Mouse (Mus musculus) lung, adult 10 weeks (tissue): Measurements from ENCODE around the gene Anxa7. TPM values are rescaled to one million over a fixed set of nuclear protein-coding genes. Genes with fewer than 3 reads are reported as not detected.

Experiments used
- polyA plus RNA-seq: library from polyadenylated mRNA; stranded (reverse); fragments of 350-450 nt; fragmentation: Illumina TruSeq; extraction: RNeasy Lipid Tissue Mini Kit (QIAGEN cat#74804); gene quantifications from one replicate; pipeline ENCODE4 v1.2.3, GENCODE M21; 2014; ENCODE audit warnings: low read depth, low replicate concordance; ENCODE audit not compliant: insufficient read depth

Anxa7 gene
- 69.0 TPM for polyA plus RNA-seq

DNA sequence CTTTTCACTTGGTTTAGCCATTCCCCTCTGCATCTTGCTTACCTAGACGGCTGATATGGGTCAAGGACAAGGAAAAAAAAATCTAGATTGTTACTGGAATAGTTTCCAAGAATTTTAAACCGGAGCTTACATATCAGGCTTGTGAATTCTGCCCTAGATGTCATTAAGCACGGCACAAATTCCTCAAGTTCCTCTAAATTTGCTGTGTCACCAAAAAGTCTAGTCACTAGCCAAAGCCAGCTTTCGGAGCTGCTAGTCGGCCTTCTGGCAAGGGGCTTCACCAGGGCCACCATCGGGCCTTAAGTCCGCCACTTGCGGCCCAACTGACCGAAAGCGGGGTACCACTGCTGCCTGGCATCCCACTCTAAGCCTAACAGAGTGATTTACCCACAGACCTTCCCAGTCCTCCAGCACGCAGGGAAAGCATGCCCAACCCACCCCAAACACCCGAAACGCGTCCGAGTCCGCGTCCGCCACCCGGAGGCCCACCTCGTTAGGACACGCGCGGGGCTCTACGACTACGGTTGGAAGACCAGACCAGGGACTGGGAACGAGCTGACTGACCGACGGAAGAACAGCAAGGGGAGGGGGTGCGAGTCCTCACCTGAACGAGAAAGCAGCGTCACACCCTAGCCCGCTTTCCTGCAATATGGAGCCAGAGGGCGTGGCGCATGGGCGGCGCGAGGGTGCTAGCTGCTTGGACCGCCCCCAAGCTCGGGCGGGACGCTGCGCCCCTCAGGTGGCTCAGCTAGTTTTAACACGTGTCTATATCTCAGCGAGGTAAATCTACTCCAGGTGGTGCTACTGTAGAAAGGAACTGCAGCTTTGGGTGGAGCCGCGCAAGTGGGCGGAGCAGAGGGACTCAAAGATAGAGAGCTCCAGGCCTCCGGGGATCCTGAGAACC, at the start of gene Anxa7:
Anxa7 (minus strand) TSS at position 843 of the 904 bp plus-strand sequence.

DNA sequence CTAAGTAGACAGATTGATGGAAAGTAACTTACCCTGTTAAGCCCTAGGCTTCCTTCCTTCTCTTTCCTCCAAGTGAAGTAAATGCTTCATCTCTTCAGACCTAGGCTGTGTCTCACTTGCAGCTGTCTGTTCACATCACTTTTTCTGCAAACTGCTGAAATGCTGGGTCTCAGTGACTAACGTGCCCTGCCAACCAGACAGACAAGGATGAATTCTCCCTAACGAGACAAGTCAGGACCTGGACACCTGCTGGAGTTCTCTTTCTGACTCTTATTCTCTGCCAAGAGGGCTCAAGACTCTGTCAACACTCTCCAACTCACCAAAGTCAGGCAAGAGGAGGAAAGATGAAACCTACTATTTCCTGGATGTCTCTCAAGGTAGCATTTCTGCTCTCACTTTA, 16.7 kb upstream of the Anxa7 start, which contains the start of gene Mss51:
Mss51 (minus strand) TSS at position 299 of the 400 bp plus-strand sequence.

DNA sequence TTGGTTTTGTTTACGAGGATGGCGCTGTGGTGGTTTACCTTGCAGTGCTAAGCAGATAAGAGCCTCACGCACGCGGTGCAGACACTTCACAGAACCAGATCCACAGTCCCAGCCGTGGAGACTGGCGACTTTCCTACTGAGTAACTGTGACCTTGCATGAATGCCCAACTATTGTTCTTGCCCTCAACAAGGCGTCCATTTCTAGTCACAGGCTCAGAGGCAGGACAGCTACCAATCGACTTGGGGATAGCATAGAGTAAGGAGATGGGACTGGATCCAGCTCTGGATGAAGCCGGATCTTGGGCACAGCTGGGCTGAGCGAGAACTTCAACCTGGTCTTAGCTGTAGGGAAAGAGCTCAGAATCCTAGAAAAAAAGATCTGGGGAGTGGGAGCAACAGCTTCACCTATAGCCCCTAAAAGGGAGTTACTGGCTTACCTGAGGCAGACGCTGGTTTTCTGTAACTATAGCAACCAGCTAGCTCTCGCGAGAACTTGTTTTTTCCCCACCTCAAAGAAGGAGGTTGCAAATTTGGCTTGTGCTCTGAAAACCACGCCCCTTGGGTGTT, 28.1 kb downstream of the Anxa7 start, which contains the start of gene Cfap70:
Cfap70 (minus strand) TSS at position 462 of the 567 bp plus-strand sequence.

Other genes with a start within 250 kb of the Anxa7 start
- gene Kcnk16, start 210.9 kb downstream of the Anxa7 start, polyA plus RNA-seq: not detected
- 17.6 TPM for gene Nudt13, start 185.4 kb downstream of the Anxa7 start, polyA plus RNA-seq
- 11.6 TPM for gene Ecd, start 132.0 kb downstream of the Anxa7 start, polyA plus RNA-seq
- 17.4 TPM for gene Fam149b, start 132.0 kb downstream of the Anxa7 start, polyA plus RNA-seq
- gene Dnajc9, start 91.2 kb downstream of the Anxa7 start, polyA plus RNA-seq: 30.7 TPM
- gene Mrps16, start 86.5 kb downstream of the Anxa7 start, polyA plus RNA-seq: 67.1 TPM
- gene Cfap70, start 27.9 kb downstream of the Anxa7 start, polyA plus RNA-seq: 3.1 TPM
- gene Mss51, start 16.8 kb upstream of the Anxa7 start, polyA plus RNA-seq: 0.38 TPM
- 27.9 TPM for gene Ppp3cb, start 66.4 kb upstream of the Anxa7 start, polyA plus RNA-seq
- gene Usp54, start 160.9 kb upstream of the Anxa7 start, polyA plus RNA-seq: 7.0 TPM
- 0.24 TPM for gene Myoz1, start 176.4 kb upstream of the Anxa7 start, polyA plus RNA-seq
- 0.87 TPM for gene Synpo2l, start 188.2 kb upstream of the Anxa7 start, polyA plus RNA-seq
- gene Sec24c, start 194.2 kb upstream of the Anxa7 start, polyA plus RNA-seq: 30.6 TPM
- gene Fut11, start 214.8 kb upstream of the Anxa7 start, polyA plus RNA-seq: 11.0 TPM
- 110 TPM for gene Chchd1, start 222.9 kb upstream of the Anxa7 start, polyA plus RNA-seq
- gene Zswim8, start 227.4 kb upstream of the Anxa7 start, polyA plus RNA-seq: 33.3 TPM